Mouse (Mus musculus): ENCODE data around the gene Cd44. TPM values are rescaled to one million over a fixed set of nuclear protein-coding genes. Genes with fewer than 3 reads are reported as not detected.

Cd44 gene
- polyA plus RNA-seq, 1 experiment from 2014 or later, result 57.3 TPM

DNA sequence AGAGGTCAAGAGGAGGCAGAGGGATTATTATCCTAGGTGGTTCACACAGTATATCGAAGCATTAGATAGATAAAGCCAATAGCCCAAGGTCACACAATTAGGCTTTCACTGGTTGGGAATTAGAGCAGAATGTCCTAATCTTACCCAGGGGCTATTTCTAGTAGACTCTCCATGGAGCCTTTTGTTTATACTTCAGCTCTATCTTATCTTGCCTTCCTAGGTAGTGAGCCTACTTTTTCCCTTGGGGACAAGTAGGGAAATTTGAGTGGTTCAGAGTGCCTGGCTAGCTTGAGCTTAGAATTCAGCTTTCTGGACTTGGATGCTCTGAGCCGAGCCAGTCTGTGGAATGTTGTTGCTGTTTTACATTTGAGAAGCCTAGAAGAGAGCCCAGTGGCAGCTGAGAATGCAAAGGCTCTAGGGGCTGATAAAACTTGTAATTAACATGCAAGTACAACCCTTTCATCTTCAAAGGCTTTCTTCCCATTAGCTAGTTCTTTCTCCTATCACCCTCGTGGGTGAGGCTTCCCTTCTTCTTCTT is 12.7 kb downstream of the Cd44 start:
- H3K9ac ChIP-seq (ENCODE audit: low read depth, low read length), result no peak overlapping the region
- no peaks in the 10 kb centered on the region for H3K36me3 ChIP-seq (ENCODE audit: control insufficient read depth, insufficient read depth, low read length)
- H3K27ac ChIP-seq (replicated peaks; ENCODE audit: low read depth, low read length), result no peak overlapping the region
- no peaks in the 10 kb centered on the region for H3K27me3 ChIP-seq (replicated peaks; ENCODE audit: control insufficient read depth, insufficient read depth, low read length)
- no peaks in the 10 kb centered on the region for H3K4me1 ChIP-seq (ENCODE audit: control insufficient read depth, insufficient read depth, low read length)
- H3K9me3 ChIP-seq (ENCODE audit: control insufficient read depth, low read length), result no peaks in the 10 kb centered on the region
- H3K4me3 ChIP-seq (ENCODE audit: low read depth, low read length), result no peak overlapping the region
- ATAC-seq (ENCODE audit: low read depth) (no peak), DNase-seq (ENCODE audit: low spot score) (peak; percentile 46)
- H3K4me2 ChIP-seq (ENCODE audit: low read depth, low read length), result no peak overlapping the region
- WGBS, result 10% methylated on average over 3 of the region's 3 CpGs

DNA sequence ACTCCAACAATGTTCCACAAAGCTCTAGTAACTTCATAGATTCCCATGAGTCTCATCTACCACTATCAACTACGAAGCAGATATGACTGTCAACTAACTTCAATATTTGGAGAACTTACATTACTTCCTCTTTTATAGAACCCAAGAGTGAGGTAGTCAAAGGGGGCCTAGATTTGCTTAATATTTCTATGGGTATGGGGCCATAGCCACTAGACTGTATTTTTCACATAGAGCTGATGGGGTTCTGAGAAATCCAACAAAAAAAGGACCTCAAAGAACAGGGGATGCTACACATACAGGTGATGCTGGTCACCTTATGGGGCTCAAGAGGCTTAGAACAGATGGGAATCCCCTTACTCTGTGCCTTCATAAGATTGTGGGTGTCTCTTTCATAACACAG is 14.3 kb downstream of the Cd44 start:
- WGBS, result 97% methylated on average over 1 of the region's 1 CpGs
- no peak for ATAC-seq (ENCODE audit: low read depth)

DNA sequence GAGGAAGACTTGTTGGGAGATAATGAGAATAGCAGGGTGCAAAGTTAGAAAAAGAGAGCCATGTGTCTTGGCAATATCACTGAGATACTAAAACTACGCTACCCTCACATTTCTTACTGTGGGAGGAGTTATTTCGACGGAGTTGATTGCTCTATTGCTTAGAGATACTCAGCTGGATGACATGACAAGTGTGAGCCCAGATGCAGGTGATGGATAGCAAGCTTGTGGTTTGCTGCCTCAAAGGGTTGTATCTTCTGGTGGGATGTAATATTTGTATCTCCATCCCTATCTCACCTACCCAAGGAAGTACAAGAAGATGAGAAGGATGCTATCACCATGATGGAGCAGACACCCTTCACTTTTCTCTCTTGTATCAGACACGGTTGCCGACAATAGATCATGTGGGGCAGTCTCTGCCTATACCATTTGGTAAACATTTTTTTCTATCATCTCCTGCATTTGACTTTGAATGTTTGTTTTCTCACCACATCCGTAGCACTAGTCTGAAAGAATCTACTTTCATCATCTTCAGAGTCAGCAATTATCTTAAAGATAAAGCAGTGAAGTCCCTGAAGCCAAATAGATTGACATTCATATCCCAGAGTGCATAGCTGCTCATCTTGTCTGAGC is 15.0 kb downstream of the Cd44 start:
- ATAC-seq (ENCODE audit: low read depth) (no peak), DNase-seq (ENCODE audit: low spot score) (no peak)
- H3K4me3 ChIP-seq (ENCODE audit: low read depth, low read length), result no peak overlapping the region
- 87% methylated on average over 6 of the region's 6 CpGs for WGBS
- H3K27ac ChIP-seq (replicated peaks; ENCODE audit: low read depth, low read length), result no peak overlapping the region
- no peaks in the 10 kb centered on the region for H3K27me3 ChIP-seq (replicated peaks; ENCODE audit: control insufficient read depth, insufficient read depth, low read length)
- no peaks in the 10 kb centered on the region for H3K36me3 ChIP-seq (ENCODE audit: control insufficient read depth, insufficient read depth, low read length)
- no peak overlapping the region for H3K4me2 ChIP-seq (ENCODE audit: low read depth, low read length)
- H3K4me1 ChIP-seq (ENCODE audit: control insufficient read depth, insufficient read depth, low read length), result peaks cover 13% of the 10 kb centered on the region
- no peak overlapping the region for H3K9ac ChIP-seq (ENCODE audit: low read depth, low read length)
- no peaks in the 10 kb centered on the region for H3K9me3 ChIP-seq (ENCODE audit: control insufficient read depth, low read length)

More for the DNA sequence above, 14.3 kb downstream of the Cd44 start:
- H3K4me1 ChIP-seq (ENCODE audit: control insufficient read depth, insufficient read depth, low read length), result peaks cover 7% of the 10 kb centered on the region
- H3K27me3 ChIP-seq (replicated peaks; ENCODE audit: control insufficient read depth, insufficient read depth, low read length), result no peaks in the 10 kb centered on the region
- H3K27ac ChIP-seq (replicated peaks; ENCODE audit: low read depth, low read length), result no peak overlapping the region
- no peak for DNase-seq (ENCODE audit: low spot score)
- H3K4me2 ChIP-seq (ENCODE audit: low read depth, low read length), result no peak overlapping the region
- H3K36me3 ChIP-seq (ENCODE audit: control insufficient read depth, insufficient read depth, low read length), result no peaks in the 10 kb centered on the region
- H3K9ac ChIP-seq (ENCODE audit: low read depth, low read length), result no peak overlapping the region
- no peak overlapping the region for H3K4me3 ChIP-seq (ENCODE audit: low read depth, low read length)
- H3K9me3 ChIP-seq (ENCODE audit: control insufficient read depth, low read length), result no peaks in the 10 kb centered on the region

DNA sequence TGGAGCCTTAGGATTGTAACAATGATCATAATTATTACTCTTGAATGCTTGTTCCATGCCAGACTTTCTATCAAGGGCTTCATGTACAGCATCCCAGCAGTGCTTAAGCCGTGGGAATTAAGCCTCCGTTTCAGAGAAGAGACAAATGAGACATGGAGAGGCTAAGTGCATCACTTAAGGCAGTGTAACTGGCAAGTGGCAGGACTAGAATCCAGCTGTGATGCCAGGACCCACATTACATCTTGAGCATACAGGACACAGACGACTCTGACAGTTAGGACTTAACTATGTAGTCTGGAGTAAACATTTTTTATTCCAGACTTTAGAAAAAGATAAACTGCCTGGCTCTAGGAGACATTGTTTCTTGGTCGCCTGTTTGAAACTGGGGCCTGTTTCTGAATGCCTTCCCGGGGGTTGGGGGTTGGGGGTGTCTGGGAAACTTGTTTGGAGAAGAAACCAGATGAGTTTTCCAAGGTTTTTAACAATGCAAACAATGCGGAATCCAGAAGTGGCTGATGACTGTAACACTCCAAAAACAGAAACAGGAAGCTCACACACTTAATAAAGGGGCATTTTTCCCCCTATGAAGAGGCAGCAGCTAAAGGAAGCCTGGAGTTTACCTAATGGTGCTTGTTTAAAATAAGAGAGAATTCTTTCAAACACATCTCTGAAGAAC is 18.7 kb downstream of the Cd44 start:
- Histone ChIP-seq H3K9me3 (ENCODE audit: control insufficient read depth, low read length) (no peaks in the 10 kb centered on the region), H3K36me3 (ENCODE audit: control insufficient read depth, insufficient read depth, low read length) (no peaks in the 10 kb centered on the region), H3K4me1 (ENCODE audit: control insufficient read depth, insufficient read depth, low read length) (peaks cover 20% of the 10 kb centered on the region), H3K4me2 (ENCODE audit: low read depth, low read length) (no peak overlapping the region), H3K27ac (replicated peaks; ENCODE audit: low read depth, low read length) (peak overlapping the region; percentile 67), H3K27me3 (replicated peaks; ENCODE audit: control insufficient read depth, insufficient read depth, low read length) (no peaks in the 10 kb centered on the region), H3K9ac (ENCODE audit: low read depth, low read length) (no peak overlapping the region), H3K4me3 (ENCODE audit: low read depth, low read length) (no peak overlapping the region)
- WGBS, result 38% methylated on average over 6 of the region's 6 CpGs
- no peak for ATAC-seq (ENCODE audit: low read depth)
- no peak for DNase-seq (ENCODE audit: low spot score)

DNA sequence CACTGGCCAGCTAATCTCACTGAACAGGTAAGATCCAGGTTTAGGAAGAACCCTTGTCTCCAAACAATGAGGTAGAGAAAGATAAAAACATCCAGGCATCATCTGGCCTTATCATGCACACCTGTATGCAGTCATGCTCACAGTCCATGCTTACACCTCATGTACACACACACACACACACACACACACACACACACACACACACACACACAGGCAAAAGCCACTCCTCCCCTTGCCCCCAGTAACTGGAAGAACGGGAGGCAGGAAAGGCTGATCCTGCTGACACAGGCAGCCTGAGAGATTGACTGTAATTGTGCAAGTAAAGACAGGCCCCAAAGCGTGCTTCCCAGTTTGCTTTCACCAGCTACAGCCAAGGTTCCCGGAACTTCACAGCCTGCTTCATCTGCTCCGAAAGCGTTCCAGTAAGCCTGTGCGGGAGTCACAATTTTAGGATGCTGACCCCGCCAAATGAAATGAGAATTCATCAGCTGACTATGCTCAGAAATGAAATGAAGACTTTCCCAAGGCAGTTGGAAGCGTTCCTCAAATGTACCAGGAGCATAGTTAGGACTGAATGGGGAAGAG is 19.4 kb downstream of the Cd44 start:
- Histone ChIP-seq H3K4me1 (ENCODE audit: control insufficient read depth, insufficient read depth, low read length) (peaks cover 20% of the 10 kb centered on the region), H3K4me3 (ENCODE audit: low read depth, low read length) (no peak overlapping the region), H3K4me2 (ENCODE audit: low read depth, low read length) (no peak overlapping the region), H3K9me3 (ENCODE audit: control insufficient read depth, low read length) (no peaks in the 10 kb centered on the region), H3K36me3 (ENCODE audit: control insufficient read depth, insufficient read depth, low read length) (no peaks in the 10 kb centered on the region), H3K9ac (ENCODE audit: low read depth, low read length) (no peak overlapping the region), H3K27me3 (replicated peaks; ENCODE audit: control insufficient read depth, insufficient read depth, low read length) (no peaks in the 10 kb centered on the region), H3K27ac (replicated peaks; ENCODE audit: low read depth, low read length) (peak overlapping the region; percentile 67)
- ATAC-seq (ENCODE audit: low read depth) (peak; percentile 48), DNase-seq (ENCODE audit: low spot score) (peak; percentile 81)
- 50% methylated on average over 8 of the region's 8 CpGs for WGBS

DNA sequence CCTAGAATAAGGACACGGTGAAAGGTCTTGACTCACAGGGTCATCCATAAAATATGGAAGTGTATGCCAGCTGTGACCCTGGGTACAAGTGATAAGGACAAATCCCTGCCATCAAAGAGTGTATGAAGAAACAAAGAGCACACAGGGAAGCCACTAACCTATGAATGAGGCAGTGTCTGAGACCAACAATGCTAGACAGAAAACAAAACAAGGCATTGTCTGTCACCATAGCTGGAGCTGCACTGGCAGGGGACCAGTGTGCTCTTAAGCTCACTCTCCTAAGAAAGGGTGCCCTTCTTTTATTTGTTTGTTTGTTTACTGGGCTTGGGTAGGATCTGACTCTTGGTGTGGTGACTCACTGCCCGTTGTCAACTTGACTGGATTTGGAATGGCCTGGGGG is 23.0 kb downstream of the Cd44 start:
- Histone ChIP-seq H3K36me3 (ENCODE audit: control insufficient read depth, insufficient read depth, low read length) (no peaks in the 10 kb centered on the region), H3K9me3 (ENCODE audit: control insufficient read depth, low read length) (no peaks in the 10 kb centered on the region), H3K4me1 (ENCODE audit: control insufficient read depth, insufficient read depth, low read length) (peaks cover 20% of the 10 kb centered on the region), H3K27me3 (replicated peaks; ENCODE audit: control insufficient read depth, insufficient read depth, low read length) (no peaks in the 10 kb centered on the region), H3K27ac (replicated peaks; ENCODE audit: low read depth, low read length) (no peak overlapping the region), H3K4me3 (ENCODE audit: low read depth, low read length) (no peak overlapping the region), H3K9ac (ENCODE audit: low read depth, low read length) (no peak overlapping the region), H3K4me2 (ENCODE audit: low read depth, low read length) (no peak overlapping the region)
- WGBS, result 46% methylated on average over 2 of the region's 2 CpGs
- no peak for DNase-seq (ENCODE audit: low spot score)
- no peak for ATAC-seq (ENCODE audit: low read depth)

DNA sequence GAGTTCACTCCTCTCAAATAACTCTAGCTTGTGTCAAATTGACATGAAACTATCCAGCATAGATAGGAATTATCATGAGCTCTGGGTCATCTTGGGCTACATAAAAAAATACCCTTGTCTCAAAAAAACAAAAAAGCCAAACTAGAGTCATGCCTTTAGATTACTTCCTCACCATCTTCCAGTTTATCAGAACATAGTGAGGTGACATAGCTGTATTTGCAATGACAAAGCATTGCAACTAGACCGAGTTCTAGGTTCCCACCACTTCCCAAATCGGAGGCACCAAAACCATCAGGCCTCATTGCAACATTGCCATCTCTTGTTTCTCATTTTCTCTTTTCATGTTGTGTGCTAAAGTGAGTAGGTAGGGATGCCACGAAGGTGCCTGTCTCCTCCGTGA is 24.0 kb downstream of the Cd44 start:
- Histone ChIP-seq H3K36me3 (ENCODE audit: control insufficient read depth, insufficient read depth, low read length) (no peaks in the 10 kb centered on the region), H3K9ac (ENCODE audit: low read depth, low read length) (no peak overlapping the region), H3K9me3 (ENCODE audit: control insufficient read depth, low read length) (no peaks in the 10 kb centered on the region), H3K4me2 (ENCODE audit: low read depth, low read length) (no peak overlapping the region), H3K27me3 (replicated peaks; ENCODE audit: control insufficient read depth, insufficient read depth, low read length) (no peaks in the 10 kb centered on the region), H3K27ac (replicated peaks; ENCODE audit: low read depth, low read length) (no peak overlapping the region), H3K4me1 (ENCODE audit: control insufficient read depth, insufficient read depth, low read length) (peaks cover 15% of the 10 kb centered on the region), H3K4me3 (ENCODE audit: low read depth, low read length) (no peak overlapping the region)
- ATAC-seq (ENCODE audit: low read depth) (no peak), DNase-seq (ENCODE audit: low spot score) (no peak)
- 94% methylated on average over 4 of the region's 4 CpGs for WGBS

DNA sequence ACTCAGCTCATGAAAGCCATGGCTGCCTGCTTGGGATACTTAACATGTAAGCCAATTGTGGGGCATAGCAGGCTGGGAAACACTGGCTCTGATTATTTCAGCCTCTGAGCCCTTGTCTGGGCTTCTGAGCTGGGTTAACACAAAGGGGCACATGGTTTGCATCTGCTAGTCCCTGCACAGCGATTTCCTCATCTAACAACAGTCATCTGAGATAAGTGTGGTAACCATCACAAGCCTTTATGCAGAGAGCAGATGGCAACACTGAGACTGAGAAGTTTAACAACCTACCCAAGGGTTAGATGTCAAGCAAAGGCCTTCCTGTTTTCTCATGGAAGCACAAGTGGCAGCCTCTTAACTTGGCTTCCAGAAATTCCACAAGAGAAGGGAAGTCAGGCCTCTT is 25.3 kb downstream of the Cd44 start:
- H3K9ac ChIP-seq (ENCODE audit: low read depth, low read length), result no peak overlapping the region
- ATAC-seq (ENCODE audit: low read depth), result no peak
- no peak for DNase-seq (ENCODE audit: low spot score)
- H3K27me3 ChIP-seq (replicated peaks; ENCODE audit: control insufficient read depth, insufficient read depth, low read length), result no peaks in the 10 kb centered on the region
- H3K36me3 ChIP-seq (ENCODE audit: control insufficient read depth, insufficient read depth, low read length), result no peaks in the 10 kb centered on the region
- no peak overlapping the region for H3K27ac ChIP-seq (replicated peaks; ENCODE audit: low read depth, low read length)
- peaks cover 7% of the 10 kb centered on the region; the same call in 1 of the 2 replicates for H3K4me1 ChIP-seq (ENCODE audit: control insufficient read depth, insufficient read depth, low read length)
- no peak overlapping the region for H3K4me2 ChIP-seq (ENCODE audit: low read depth, low read length)
- H3K4me3 ChIP-seq (ENCODE audit: low read depth, low read length), result no peak overlapping the region
- no peaks in the 10 kb centered on the region for H3K9me3 ChIP-seq (ENCODE audit: control insufficient read depth, low read length)
- WGBS, result 25% methylated on average over 1 of the region's 1 CpGs
